Mouse (Mus musculus) cerebellum, adult 2 months (tissue): ENCODE measurements around the gene Traip.

ENCODE experiments used
- CTCF ChIP-seq: fragments of 200-500 bp; IDR thresholded peaks from 2 replicates; pipeline ENCODE4 v1.5.1; 2011; ENCODE audit warnings: low read depth, mild to moderate bottlenecking, control low read depth, low read length, moderate library complexity, borderline replicate concordance; ENCODE audit not compliant: insufficient read depth
- POLR2A ChIP-seq: fragments of 200-500 bp; IDR thresholded peaks from 2 replicates; pipeline ENCODE4 v1.6.1; 2011; ENCODE audit warnings: low read length, control low read depth, borderline replicate concordance; ENCODE audit not compliant: insufficient read depth

DNA sequence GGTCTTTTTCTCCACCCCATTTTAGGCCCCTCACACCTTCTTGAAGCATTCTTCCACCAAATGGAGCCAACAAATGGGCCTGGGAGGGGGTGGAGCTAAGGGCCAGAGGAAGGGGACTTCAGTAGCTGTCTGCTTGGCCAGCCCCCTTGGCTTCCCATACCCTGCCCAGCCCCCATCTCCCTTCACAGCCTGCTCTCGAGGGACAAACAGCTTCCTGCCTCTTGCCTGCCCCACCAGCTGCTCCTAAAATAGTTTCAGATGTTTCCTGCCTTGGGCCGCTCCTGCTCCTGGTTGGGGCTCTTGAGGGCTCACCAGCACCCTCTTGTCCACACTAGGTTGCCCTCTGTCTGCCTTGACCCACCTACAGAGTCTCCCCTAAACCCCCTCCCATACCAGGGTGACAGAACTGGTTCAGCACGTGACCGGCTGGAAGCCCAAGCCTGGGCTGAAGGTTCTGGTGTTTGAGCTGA is 33.5 kb downstream of the Traip start:
- TF ChIP-seq CTCF (no peak), POLR2A (no peak)
